Mouse (Mus musculus) monocyte, adult 2 months (primary cell): ENCODE measurements around the gene Samd3.

Experiments
- DNase-seq, 2 experiments: peaks; one replicate each; pipeline ENCODE4 v3.0.0; 2022; ENCODE audit warnings: low spot score in 2 of 2, low read depth in 1 of 2

Gene Samd3

DNA sequence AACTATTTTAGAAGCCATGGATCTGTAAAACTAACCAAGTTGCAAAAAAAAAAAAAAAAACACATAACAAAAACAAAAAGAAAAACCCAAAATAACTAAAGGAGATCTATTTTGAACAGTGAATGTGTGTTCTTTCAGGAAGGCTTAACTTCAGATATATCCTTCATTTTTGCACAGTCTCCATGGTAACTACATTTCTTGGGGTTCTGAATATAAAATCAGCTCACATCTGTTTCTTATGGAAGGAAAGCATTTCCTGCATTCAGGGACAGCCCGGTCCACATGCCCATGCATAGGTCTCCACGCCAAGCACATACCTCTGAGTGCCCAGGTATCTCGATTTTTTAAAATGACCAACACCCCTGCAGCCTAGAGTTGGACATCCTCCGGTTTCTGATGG lies 72.8 kb downstream of the Samd3 start:
- DNase-seq: no peak

DNA sequence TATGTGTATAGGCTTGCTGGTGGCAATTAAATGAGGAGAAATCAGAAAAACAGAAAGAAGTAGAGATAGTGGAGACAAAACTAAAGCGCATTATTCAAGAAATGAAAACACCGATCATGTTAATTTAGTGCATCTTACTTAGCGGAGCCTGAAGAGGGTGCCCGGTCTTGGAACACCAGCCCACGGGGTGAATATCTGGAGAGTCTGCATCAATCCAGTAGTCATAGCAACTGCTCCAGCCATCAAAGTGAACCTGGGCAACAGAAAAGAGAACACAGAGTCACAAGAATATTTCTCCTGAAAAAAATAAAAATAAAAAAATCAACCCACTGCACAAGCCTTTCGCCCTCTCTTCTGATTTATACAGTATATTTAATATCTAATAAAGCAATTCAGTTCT lies 74.0 kb downstream of the Samd3 start:
- no peak for DNase-seq

DNA sequence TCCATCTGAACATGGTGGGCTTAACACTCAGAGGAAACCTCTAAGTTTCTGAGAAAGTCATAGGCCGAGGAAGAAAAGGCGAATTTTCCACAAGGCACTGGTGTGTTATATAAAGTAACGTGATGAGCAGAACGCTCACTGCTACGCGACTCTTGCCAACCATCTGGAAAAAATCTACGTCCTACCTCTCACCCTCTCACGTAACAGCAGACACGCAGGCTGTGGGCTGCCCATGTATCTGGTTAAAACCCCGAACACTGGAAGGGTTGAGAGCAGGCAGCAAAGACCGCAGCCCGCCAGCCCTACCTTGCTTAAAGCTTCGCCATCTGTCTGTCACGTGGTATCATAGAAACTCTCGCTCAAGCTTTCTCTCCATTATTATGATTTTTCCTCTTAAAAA lies 84.8 kb downstream of the Samd3 start:
- no peak for DNase-seq

DNA sequence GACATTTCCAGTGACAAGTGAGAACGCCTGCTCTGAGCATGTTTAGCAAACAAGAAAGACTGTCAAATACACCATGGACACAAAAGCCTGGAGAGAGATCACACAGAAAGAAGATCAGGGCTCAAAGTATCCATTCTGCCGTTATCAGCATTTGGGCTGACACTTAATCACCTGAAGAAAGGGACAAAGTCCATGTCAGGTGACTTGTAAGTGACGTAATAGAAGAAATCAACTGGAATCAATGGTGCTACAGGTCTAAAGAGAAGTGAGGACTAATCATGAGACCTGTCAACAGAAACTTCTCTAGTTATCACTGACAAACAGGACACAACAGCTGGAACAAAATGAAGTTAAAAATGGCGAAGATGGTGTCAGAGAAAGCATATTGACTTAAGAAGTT lies 91.2 kb downstream of the Samd3 start:
- no peak for DNase-seq
